Mouse (Mus musculus): ENCODE measurements around the gene Gm20388. TPM values are rescaled to one million over a fixed set of nuclear protein-coding genes. Genes with fewer than 3 reads are reported as not detected.
A peak's percentile ranks its signal among the peaks of the same experiment; 100 is the strongest.

Gene Gm20388
- total RNA-seq, 1 experiment from 2014 or later: 18.4 TPM

GRCm38 (mm10) chr8:120753476-120753875, 842.8 kb downstream of the Gm20388 start:
- no peak for ATAC-seq (replicated peaks in 1 of 2; ENCODE audit: insufficient read depth in 1 of 2, low FRiP score in 2 of 2, low TSS enrichment in 1 of 2, low read depth in 1 of 2, poor library complexity in 2 of 2, severe bottlenecking in 2 of 2)

- no peak for ATAC-seq (replicated peaks in 1 of 2; ENCODE audit: insufficient read depth in 1 of 2, low FRiP score in 2 of 2, low TSS enrichment in 1 of 2, low read depth in 1 of 2, poor library complexity in 2 of 2, severe bottlenecking in 2 of 2)
These were observed 845.0 kb downstream of the Gm20388 start for GRCm38 (mm10) chr8:120755306-120756297.

DNA sequence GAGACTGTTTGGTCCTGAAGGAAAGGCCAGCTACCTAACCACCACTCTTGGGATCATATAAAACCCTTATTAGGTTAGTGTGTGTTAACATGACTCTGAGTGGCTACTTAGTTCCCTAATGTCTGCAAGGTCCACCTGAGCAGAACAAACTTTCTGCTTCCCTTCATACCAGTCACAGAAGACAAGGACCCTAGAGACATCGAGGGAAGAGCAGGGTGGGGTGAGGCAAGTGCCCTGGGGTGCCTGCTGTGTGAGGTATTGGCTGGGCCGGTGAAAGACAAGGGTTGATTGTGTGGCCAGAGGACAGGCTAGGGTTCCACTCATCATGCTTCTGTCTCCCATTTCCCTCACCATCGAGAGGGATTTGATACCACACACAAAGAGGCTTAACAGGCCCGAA, 847.4 kb downstream of the Gm20388 start:
- ATAC-seq (replicated peaks in 1 of 2; ENCODE audit: insufficient read depth in 1 of 2, low FRiP score in 2 of 2, low TSS enrichment in 1 of 2, low read depth in 1 of 2, poor library complexity in 2 of 2, severe bottlenecking in 2 of 2): no peak

DNA sequence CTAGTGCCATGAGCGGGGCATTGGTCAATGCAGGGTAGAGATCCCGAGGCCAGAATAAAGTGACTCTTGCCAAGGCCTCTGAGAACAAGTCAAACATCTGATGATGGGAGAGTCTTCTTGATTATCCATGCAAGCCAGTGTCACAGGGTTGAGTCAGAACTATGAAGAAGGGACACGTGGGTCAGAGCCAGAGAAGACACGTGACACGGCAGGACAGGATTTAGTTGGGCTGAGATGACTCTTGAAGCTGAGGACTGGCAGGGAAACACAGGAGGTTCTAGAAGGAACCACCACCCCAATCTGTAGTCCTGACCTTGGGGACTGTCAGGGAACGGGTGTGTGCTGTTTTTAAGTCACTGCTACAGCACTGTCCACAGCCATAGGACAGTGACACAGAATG, 849.2 kb downstream of the Gm20388 start:
- ATAC-seq (replicated peaks in 1 of 2; ENCODE audit: insufficient read depth in 1 of 2, low FRiP score in 2 of 2, low TSS enrichment in 1 of 2, low read depth in 1 of 2, poor library complexity in 2 of 2, severe bottlenecking in 2 of 2): no peak

GRCm38 (mm10) chr8:120760341-120761215, 849.9 kb downstream of the Gm20388 start:
- no peak for ATAC-seq (replicated peaks in 1 of 2; ENCODE audit: insufficient read depth in 1 of 2, low FRiP score in 2 of 2, low TSS enrichment in 1 of 2, low read depth in 1 of 2, poor library complexity in 2 of 2, severe bottlenecking in 2 of 2)

DNA sequence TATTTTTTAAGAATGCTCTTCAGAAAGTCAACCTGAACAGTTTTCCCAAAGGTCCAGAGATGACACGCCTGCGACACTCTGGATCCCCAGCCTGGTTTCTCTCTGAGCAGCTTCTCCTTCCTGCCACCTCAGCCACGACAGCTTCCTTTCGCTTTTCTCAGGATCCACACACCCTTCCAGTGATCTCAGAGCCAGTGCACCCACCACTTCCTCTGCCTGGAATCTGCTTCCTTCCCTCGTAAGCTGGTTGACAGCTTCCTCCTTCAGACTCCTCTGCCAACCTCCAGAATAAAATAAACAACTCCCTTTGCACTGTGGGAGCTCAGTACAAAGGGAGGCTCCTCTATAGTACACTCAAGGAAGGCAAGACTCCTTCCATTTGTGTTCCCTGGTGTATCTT, 852.6 kb downstream of the Gm20388 start:
- ATAC-seq (replicated peaks in 1 of 2; ENCODE audit: insufficient read depth in 1 of 2, low FRiP score in 2 of 2, low TSS enrichment in 1 of 2, low read depth in 1 of 2, poor library complexity in 2 of 2, severe bottlenecking in 2 of 2): peak in 1 of 2 experiments; percentile 25; a peak in 2 of 4 replicates

- no peak for ATAC-seq (replicated peaks in 1 of 2; ENCODE audit: insufficient read depth in 1 of 2, low FRiP score in 2 of 2, low TSS enrichment in 1 of 2, low read depth in 1 of 2, poor library complexity in 2 of 2, severe bottlenecking in 2 of 2)
These were observed 854.0 kb downstream of the Gm20388 start for GRCm38 (mm10) chr8:120764638-120765037.

DNA sequence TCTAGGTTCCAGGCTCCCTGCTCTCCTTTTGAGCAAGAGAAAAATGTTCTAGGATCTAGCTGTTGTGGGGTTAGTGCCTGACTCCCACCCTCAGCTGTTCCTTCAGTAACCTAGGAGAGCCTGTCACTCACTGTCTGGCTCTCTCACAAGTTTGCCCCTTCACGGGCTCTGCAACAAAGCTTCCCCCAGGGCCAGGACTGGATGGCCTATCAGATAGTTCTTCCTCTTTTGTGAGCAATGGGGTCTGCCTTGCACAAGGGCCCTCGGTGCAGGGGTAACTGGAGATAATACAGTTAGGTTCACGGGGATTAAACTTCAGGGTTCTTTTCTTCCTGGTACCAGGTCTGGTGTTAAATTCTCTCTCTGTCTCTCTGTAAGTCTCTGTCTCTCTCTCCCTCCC, 856.0 kb downstream of the Gm20388 start:
- ATAC-seq (replicated peaks in 1 of 2; ENCODE audit: insufficient read depth in 1 of 2, low FRiP score in 2 of 2, low TSS enrichment in 1 of 2, low read depth in 1 of 2, poor library complexity in 2 of 2, severe bottlenecking in 2 of 2): peak in 1 of 2 experiments; percentile 75; a peak in 2 of 4 replicates

DNA sequence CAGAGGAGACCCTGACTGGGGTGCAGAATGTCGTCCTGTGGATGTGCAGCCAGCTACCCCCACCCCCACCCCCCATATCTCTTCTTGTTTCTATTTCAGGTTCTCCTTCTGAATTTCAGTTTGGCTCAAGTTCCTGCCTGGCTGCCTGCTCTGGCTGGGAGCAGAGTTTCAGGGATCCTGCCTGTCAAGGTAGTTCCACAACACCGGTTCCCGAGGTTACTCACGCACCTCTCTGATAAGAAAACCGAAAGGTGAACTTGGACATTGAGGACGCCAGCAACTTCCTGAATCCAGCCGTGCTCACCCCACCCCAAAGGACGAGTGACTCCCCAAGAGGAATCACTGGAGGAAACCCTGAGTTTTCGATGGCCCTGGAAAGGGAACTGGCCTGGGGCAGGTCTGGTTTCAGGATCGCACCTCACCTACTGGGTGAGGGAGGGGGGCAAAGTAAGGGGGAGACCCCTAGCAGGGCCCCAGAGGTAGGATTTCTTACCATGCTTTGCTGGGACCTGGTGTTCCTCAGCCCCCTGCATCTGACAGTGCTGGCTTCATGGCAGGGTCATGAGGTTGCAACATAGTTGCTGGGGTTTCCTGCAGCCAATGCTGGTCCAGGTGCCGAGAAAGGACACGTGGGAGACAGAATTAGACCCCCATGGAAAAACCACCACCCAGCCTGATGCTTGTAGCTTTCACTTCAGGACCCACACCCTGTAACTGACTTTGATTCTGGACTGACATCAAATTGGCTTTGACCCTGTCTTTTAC, 858.0 kb downstream of the Gm20388 start:
- peak in 1 of 2 experiments; percentile 16; a peak in 1 of 4 replicates for ATAC-seq (replicated peaks in 1 of 2; ENCODE audit: insufficient read depth in 1 of 2, low FRiP score in 2 of 2, low TSS enrichment in 1 of 2, low read depth in 1 of 2, poor library complexity in 2 of 2, severe bottlenecking in 2 of 2)

GRCm38 (mm10) chr8:120777184-120777583, 866.5 kb downstream of the Gm20388 start:
- ATAC-seq (replicated peaks in 1 of 2; ENCODE audit: insufficient read depth in 1 of 2, low FRiP score in 2 of 2, low TSS enrichment in 1 of 2, low read depth in 1 of 2, poor library complexity in 2 of 2, severe bottlenecking in 2 of 2): no peak

DNA sequence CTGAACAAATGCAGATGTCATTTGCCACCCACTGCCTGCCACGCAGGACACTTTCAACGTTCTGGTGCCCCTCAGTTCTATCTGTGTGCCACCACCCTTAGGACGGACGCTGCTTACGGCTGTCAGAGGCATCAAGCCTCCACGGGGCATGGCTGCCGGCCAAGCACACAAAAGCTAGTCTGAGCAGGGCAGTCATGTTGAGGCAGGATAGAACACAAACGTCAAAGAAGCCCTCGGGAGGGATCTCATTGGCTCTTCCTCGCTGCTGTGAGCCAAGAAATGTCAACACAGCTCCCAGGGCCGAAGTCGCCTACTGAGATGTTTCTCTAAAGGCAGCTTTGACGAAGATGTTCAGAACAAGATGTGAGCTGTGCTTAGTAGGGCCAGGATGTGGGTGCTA, 867.1 kb downstream of the Gm20388 start:
- no peak for ATAC-seq (replicated peaks in 1 of 2; ENCODE audit: insufficient read depth in 1 of 2, low FRiP score in 2 of 2, low TSS enrichment in 1 of 2, low read depth in 1 of 2, poor library complexity in 2 of 2, severe bottlenecking in 2 of 2)

GRCm38 (mm10) chr8:120779106-120779505, 868.5 kb downstream of the Gm20388 start:
- no peak for ATAC-seq (replicated peaks in 1 of 2; ENCODE audit: insufficient read depth in 1 of 2, low FRiP score in 2 of 2, low TSS enrichment in 1 of 2, low read depth in 1 of 2, poor library complexity in 2 of 2, severe bottlenecking in 2 of 2)

- ATAC-seq (replicated peaks in 1 of 2; ENCODE audit: insufficient read depth in 1 of 2, low FRiP score in 2 of 2, low TSS enrichment in 1 of 2, low read depth in 1 of 2, poor library complexity in 2 of 2, severe bottlenecking in 2 of 2): no peak
These were observed 873.1 kb downstream of the Gm20388 start for GRCm38 (mm10) chr8:120783781-120784180.

GRCm38 (mm10) chr8:120786753-120787152, 876.1 kb downstream of the Gm20388 start:
- ATAC-seq (replicated peaks in 1 of 2; ENCODE audit: insufficient read depth in 1 of 2, low FRiP score in 2 of 2, low TSS enrichment in 1 of 2, low read depth in 1 of 2, poor library complexity in 2 of 2, severe bottlenecking in 2 of 2): no peak

DNA sequence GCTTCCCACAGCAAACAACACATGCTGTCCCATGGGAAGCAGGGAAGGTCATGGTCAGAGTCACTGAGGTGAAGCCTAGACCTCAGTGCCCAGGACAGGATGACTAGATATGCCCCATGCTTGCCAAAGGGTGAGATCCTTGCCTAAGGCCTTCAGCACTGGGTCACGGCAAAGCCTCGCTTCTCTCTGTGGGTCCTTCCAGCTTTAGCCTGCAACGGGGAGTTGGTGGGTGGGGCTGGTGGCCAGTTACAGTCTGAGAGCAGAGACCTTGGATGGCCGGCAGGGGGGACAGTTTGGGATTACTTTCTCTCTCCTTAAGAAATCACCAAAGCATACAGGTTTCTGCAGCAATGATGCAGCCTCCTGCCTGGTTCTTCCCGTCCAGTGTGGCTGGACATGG, 877.0 kb downstream of the Gm20388 start:
- no peak for ATAC-seq (replicated peaks in 1 of 2; ENCODE audit: insufficient read depth in 1 of 2, low FRiP score in 2 of 2, low TSS enrichment in 1 of 2, low read depth in 1 of 2, poor library complexity in 2 of 2, severe bottlenecking in 2 of 2)

DNA sequence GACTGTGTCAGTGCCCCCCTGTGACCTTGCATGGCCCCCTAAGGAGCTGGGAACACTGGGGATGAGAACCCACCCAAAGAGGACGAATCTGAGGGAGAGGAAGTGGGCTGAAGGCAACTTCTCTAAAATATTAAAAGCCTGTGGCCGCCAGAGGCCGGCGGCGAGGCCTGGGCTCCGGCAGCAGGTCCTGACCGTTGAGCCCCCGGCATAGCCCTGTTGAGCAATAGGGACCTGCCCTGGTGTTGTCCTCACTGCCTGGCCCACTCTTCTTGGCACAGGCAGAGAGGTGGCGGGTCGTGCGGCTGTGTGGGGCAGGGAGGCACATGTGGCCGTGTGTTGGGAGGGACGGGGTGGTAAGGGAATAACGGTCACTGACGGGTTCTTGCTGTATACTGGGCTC, 882.1 kb downstream of the Gm20388 start:
- ATAC-seq (replicated peaks in 1 of 2; ENCODE audit: insufficient read depth in 1 of 2, low FRiP score in 2 of 2, low TSS enrichment in 1 of 2, low read depth in 1 of 2, poor library complexity in 2 of 2, severe bottlenecking in 2 of 2): peak; percentile 43 to 50; a peak in 3 of 4 replicates

DNA sequence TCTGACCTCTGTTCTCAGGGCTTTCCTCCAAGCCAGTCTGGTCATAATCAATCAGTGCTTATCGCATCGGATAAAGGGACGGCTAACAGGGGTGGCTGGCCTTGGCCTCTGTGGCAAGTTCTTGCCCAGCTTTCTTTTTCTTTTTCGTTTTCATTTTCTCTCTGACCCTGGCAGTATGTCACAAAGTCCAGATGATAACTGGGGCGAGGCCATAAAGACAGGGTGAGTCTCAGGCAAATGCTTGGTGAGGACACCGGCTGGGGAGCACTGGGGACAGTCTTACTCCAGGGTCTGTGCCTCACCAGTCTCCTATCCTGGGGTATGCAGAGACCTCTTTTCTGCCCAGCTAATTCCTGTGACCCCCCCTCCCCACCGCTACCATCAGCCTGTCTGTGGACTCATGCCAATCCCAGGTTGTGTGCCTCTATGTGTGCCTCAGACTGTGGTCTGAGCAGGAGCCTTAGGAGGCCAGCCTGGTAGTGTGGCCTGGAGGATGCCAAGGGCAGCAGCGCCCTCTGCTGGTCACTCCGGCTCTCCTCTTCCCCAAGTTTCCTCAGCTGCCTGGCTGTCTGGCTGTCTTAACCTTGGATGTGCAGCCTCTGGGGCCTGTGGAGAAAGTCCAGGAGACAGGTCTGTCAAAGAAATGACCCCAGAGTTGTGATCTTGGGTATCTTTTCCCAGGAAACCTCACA, 885.4 kb downstream of the Gm20388 start:
- ATAC-seq (replicated peaks in 1 of 2; ENCODE audit: insufficient read depth in 1 of 2, low FRiP score in 2 of 2, low TSS enrichment in 1 of 2, low read depth in 1 of 2, poor library complexity in 2 of 2, severe bottlenecking in 2 of 2): peak; percentile 47 to 61
